Mouse (Mus musculus) left cerebral cortex, postnatal 10 days (tissue): ENCODE results near the gene Camsap2. TPM values are rescaled to one million over a fixed set of nuclear protein-coding genes. Genes with fewer than 3 reads are reported as not detected.
A peak's percentile ranks its signal among the peaks of the same experiment; 100 is the strongest.

Experiments
- DNase-seq, 2 experiments: peaks; one replicate each; pipeline ENCODE4 v3.0.0; 2021 to 2022; ENCODE audit warnings: low spot score in 2 of 2, mixed read lengths in 1 of 2; ENCODE audit errors: extremely low spot score in 1 of 2
- intact Hi-C: fragments of 180-260 bp; cut with DNase I; formaldehyde crosslinking; loops from one replicate; pipeline ENCODE4 v1.15.1; 2025
- total RNA-seq, 2 experiments: library from RNA; stranded (reverse); gene quantifications; 2 replicates each; pipeline ENCODE4 v1.2.3; 2021

Camsap2 gene
- total RNA-seq, 2 experiments from 2014 or later, result 153 to 155 TPM

DNA sequence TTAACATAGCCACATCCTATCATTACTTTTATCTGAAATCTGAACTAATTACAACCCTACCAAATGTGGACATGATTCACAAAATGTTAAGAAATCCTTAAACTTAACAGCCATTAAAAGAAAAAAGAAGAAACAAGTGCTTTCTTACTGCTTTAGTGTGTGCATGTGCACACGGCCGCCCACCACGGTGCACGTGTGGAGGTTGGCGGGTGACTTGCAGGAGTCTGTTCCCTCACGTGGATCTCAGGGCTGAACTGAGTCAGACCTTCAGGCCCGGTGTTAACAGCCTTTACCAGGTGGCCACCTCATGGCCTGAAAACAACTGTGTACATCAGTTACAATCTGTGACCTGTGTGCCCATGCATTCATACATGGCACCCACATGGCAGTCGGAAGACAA is 68.5 kb downstream of the Camsap2 start:
- intact Hi-C loops, result no loop called here
- no peak for DNase-seq

DNA sequence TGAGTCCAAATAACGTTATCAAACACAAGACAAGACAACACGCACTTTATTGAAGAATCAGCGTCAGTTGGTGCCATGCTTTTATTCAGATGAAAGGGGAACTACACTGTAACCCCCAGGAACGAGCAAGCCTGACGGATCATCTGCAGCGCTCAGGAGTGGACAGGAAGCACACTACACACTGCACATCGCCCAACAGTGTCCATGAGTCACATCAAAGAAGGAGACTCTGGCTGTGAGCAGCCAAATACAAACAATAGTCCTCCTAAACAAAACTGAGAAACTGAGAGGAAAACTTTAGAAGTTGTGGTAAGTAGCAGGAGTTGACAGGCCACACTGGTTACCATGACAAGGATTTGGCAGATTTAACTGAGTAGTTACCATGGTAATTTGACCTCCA is 77.7 kb downstream of the Camsap2 start:
- no peak for DNase-seq
- intact Hi-C loops, result no loop called here

DNA sequence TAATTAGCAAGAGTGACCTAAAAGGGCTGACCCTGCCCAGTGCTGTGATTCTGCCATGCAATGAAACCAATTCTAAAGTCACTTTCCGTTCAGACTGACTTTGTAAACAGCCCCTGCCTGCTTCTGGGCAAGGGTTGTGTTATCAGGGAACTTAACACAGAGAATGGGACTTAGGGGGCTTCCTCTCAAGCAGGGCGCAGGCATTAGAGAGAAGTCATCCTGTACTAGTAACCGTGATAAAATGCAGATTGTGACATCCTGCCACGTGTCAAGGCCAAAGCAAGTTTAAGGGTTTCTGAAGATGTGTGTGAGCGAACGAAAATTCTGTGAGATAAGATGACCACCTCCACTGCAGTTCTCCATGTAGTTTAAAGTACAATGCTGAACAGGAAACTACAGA is 79.8 kb downstream of the Camsap2 start:
- intact Hi-C loops, result no loop called here
- no peak for DNase-seq

DNA sequence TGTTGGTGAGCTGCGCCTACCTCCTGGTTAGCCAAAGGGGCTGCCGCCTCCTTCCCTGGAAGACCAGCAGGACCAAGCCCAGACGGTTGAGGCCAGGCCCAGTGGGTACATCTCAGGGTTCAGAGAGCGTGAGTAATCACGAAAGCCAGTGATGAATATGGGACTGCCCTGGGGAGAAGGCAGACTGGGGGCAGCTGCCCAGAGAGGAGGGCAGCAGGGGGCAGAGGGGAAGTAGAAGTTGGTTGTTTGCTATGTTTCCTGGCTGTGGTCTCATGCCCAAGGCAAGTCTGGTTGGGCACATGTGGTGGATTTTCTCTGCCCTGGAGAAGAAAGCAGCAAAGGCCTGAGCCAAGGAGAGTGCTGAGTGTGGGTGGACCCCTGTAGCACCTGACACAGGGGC is 82.5 kb downstream of the Camsap2 start:
- no peak for DNase-seq
- intact Hi-C loops, result no loop called here

DNA sequence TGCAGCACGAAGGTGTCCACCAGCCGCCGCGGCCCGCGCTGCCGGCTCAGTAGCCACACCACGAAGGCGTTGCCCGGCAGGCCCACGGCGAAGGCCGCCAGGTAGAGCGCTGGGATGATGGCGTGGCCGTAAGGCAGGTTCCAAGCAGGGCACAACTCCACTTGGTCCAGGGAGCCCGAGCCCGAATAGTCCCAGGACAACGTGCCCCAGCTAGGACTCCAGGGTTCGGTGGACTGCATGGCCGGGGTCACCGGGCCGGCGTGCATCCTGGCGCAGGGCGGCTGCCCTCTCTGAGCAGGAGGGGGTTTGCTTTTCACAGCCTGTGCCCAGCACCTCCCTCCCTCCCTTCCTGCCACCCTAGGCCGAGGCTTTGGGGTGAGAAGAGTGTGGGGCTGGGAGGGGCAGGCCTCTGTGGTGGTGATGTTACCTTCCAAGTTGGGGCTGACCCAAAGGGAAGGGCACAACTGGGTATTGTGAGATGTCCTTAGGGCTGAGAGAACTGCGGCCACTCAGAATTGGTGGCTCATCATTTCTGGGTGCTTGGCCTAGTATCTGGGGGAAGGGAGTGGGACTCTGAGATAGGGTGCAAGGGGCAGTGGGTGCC is 85.2 kb downstream of the Camsap2 start, which contains the start of gene Gpr25:
Gene Gpr25 (minus strand): TSS at position 239 of the 604 bp plus-strand sequence.
- intact Hi-C loops, result no loop called here
- no peak for DNase-seq

DNA sequence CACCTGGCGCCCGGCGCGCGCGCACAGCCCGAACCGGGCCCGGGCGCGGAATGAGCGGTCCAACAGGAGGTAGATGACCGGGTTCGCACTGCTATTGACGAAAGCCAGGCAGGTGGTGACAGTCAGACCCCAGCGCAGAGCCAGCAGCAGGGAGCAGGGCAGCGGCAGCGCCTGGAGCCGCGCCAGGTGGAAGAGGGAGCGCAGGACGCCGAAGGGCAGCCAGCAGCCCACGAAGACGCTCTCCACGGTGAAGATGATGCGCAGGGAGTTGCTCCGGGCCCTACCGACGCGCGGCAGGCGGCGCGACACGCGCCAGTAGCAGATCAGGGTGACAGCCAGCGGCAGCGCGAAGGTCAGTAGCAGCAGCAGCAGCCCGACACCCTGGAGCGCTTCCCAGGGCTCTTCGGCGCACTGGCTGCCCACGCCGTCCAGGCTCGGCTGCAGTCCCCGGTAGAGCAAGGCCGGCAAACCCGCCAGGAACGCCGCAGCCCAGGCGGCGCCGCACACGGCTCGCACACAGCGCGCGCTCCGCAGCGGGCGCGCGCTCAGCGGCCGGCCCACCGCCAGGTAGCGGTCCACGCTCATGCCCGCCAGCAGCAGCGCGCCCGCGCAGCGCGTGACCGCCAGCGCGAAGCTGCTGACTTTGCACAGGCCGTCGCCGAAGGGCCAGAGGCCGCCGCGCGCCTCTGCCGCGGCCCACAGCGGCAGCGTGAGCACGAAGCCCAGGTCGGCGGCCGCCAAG is 85.8 kb downstream of the Camsap2 start:
- DNase-seq, result peak; percentile 21 to 77
- intact Hi-C loops, result loop anchor here (5.0 kb wide), 1 partner anchor 83 kb away; no protein-coding TSS in a partner anchor

DNA sequence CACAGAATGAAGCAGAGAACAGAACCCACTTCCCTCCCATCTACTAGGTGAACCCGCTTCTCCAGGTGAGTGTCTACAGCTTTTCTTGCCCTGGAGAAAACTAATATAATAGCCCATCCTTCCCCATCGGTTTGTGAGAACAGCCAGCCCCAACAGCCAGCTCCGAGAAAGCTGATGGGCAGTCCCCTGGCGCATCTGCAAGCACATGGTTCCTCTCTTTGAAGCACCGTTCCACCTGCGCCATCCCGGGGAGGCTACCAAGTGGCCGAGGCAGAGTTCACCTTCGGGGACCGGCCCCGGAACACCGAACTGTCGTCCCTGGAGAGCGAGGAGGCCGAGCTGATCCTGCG is 86.4 kb downstream of the Camsap2 start:
- intact Hi-C loops, result loop anchor here (5.0 kb wide), 1 partner anchor 82 kb away; no protein-coding TSS in a partner anchor

DNA sequence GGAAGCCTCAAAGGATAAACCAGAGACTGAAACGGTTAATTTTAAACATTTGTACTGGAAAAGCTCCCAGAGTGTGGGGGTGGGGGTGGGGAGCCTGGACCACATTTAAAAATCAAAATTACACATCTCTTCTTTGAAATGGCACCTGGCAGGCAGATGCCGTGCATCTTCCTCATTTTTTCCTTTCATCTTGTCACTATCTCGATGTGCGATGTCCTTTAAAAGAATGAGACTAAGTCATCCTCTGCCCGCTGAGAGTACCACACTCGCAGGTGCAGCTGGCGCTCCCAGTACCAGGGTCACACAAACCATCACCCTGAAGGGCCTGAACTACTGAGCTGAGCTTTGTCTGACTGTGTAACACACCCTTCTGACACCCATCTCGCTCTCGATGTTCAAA is 87.4 kb downstream of the Camsap2 start:
- intact Hi-C loops, result loop anchor here (5.0 kb wide), 1 partner anchor 81 kb away; no protein-coding TSS in a partner anchor
- no peak for DNase-seq

More for the DNA sequence above, 86.4 kb downstream of the Camsap2 start:
- no peak for DNase-seq

DNA sequence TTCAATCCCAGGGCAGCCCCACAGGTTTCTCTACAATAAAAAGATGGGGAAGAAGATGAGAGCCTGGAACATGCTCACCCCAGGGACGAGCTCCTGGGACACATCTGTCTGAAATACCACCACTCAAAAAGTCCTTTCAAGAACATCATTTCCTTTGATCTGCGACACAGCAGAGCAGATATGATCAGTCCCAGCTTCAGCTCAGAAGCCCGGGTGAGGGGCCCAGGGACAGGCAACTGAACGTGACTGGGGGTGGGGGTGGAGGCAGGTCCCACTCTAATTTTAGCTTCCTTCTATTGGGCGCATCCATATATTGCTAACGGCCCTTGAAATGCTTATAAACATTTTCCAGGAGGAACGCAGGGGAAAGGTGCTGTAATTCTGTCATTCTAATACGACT is 90.2 kb downstream of the Camsap2 start:
- intact Hi-C loops, result loop anchor here (5.0 kb wide), 1 partner anchor 78 kb away; no protein-coding TSS in a partner anchor
- no peak for DNase-seq

DNA sequence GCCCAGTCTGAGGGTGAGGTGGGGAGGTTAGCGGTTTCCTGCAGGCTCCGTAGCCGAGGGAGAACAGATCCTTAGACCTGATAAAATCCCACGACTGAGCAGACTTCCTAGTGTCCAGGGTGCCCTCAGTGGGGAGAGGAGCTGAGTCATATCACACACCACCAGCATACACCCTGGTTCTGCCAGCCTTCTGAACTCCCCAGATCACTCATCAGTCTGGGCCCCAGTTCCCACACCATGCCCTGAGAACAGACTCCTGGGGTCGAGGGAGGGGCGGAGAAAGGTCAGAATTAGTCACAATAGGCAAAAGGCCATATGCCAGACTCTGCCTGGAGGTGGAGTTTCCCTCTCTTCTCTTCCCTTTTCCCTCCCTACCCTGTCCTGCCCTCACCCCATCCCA is 90.7 kb downstream of the Camsap2 start:
- intact Hi-C loops, result loop anchor here (5.0 kb wide), 1 partner anchor 78 kb away; no protein-coding TSS in a partner anchor
- DNase-seq, result no peak

DNA sequence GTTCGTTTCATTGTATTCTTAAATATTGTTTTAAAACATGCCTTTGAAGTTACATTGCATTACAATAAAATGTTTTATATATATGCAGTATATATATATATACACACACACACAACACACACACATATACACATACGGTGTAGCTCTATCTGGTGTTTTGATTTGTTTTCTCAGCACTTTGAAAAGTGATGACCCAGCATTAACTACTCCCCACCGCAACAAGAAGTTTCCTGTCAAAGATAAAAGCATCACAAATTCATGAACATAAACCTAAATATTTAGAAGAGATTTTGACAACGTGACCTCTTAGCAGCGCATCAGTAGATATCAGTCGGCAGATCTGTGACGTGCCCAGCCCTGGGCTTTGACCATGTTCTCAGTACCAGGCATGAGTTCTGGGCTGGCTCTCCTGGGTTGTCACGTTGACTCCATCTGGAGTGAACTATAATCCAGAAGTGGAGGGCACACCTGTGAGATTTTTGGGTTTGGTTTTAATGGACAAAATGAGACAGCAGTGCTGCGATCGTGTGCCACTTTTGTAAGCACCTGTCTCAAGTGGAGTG is 91.3 kb downstream of the Camsap2 start:
- DNase-seq, result no peak
- intact Hi-C loops, result loop anchor here (5.0 kb wide), 1 partner anchor 77 kb away; no protein-coding TSS in a partner anchor

DNA sequence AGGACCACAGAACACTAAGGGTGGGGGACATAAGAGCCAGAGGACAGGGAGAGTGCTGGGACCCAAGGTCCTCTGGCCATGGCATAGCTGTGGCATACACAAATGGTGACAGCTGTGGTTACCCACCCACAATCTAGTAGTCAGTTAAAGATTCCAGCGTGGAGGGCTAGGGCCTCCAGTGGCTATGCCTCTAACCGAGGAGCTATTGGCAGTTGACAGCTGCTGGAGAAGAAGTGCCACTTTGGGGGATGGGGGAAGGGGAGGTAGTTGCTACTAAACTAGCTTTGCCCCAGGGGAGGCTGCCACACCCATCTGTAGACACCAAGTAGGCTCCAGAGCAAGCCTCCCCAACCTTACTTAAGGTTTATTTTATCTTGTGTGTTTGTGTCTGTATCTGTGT is 92.4 kb downstream of the Camsap2 start:
- intact Hi-C loops, result no loop called here
- no peak for DNase-seq

DNA sequence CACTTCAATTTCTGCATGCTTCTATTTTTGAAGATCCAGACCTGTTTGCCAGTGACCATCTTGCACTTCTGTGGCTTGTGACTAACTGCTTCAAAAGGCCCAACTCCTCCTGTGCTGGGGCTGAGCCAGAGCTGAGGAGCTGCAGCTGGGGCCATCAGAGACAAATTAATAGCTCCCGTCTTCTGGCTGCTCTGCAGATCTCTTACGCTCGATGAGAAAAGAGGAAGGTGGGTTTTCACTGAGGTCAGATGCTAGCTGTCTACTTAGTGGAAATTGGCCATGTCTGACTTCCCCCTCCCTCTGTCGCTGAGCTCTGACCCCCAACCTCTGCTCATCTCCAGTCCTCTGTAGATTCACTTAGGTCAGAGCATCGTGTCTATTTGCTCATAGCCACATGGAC is 96.2 kb downstream of the Camsap2 start:
- DNase-seq, result no peak
- intact Hi-C loops, result loop anchor here (10.0 kb wide), 1 partner anchor 205 kb away; no protein-coding TSS in a partner anchor

DNA sequence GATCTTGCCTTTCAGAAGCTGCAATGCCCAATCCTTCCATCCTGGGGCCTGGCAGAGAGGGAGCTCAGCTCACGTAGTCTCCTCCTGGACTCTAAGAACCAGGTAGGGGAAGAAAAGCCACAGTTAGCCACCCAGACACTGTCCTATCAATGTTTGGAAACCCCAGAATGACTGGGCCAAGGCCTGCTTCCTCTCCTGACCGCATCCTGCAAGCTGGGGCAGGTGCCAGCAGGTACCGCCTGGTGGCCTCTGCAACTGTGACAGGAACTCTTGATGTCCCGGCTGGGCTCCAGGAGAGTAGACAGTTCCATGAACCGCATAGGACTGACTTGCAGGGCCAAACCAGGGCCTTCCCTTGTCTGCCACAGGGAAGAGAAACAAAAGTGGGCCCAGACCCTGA is 98.5 kb downstream of the Camsap2 start:
- DNase-seq, result no peak
- intact Hi-C loops, result loop anchor here (10.0 kb wide), 1 partner anchor 203 kb away; no protein-coding TSS in a partner anchor

DNA sequence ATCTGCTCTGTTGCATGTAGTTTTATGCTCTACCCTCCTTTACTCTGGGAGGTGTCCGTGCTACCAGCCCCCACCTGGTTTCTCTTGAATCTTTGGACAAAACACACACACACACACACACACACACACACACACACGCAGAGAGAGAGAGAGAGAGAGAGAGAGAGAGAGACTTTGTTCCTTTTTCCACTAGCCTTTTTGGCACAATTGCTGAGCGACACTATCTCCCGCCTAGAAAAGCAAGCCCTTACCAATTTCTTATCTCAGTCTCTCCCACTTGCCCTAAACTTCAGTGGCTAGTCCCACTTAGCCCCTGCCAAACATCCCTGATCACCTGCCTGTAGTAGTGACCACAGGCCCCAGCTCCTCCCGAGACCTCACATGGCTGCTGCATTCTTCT is 101.4 kb downstream of the Camsap2 start:
- DNase-seq, result no peak
- intact Hi-C loops, result loop anchor here (10.0 kb wide), 1 partner anchor 200 kb away; no protein-coding TSS in a partner anchor

DNA sequence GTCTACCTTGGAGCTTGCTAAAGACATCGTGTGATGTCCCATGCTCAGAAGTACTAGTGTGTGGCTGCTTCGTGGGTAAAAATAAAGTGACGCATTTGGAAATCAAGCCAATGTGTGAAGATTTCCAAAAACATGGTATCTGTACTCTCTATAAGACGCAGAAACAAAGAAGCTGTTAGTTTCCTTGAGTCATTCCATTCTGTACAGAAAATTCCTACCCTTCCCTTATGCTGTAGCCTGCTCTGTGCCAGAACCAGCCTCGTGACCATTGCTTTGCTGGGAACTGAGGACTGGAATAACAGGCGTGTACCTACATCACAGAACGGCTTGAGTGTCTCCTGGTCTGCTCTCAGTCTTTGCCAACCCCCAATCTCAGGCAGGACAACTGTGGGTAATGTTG is 104.1 kb downstream of the Camsap2 start:
- intact Hi-C loops, result loop anchor here (10.0 kb wide), 1 partner anchor 197 kb away; no protein-coding TSS in a partner anchor
- no peak for DNase-seq

DNA sequence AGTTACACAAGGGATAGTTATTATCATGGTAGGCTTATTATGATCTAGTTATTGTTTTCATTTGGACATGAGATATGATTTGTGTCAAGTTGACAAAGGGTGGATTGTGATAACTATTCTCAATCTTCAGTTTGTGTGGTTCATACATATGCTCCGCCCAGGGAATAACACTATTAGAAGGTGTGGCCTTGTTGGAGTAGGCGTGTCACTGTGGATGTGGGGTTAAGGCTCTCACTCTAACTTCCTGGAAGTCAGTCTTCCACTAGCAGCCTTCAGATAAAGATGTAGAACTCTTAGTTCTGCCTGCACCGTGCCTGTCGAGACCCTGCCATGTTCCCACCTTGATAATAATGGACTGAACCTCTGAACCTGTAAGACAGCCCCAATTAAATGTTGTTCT is 107.4 kb downstream of the Camsap2 start:
- intact Hi-C loops, result no loop called here
- DNase-seq, result no peak

DNA sequence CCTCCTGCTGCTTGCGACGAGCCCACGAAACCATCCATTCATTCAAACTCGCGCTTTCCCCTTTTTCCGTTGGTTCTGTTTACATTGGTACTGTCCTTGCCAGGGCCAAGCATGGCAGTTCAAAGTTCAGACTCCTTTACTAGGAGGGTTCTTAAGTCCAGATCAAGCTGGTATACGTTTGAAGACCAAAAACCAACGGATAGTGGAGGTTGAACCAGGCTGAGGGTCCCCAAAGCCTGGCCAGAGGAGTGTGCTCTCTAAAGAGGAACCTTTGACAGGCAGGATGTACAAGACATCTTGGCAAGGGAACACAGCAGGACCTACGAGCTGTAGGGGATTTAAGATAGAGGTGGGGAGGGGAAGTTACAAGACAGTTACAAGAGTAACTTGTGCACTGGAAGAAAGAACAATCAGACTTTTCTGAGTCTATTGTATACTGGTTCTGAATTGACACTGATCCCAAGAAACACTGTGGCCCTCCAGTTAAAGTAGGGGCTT is 111.3 kb downstream of the Camsap2 start:
- no peak for DNase-seq
- intact Hi-C loops, result no loop called here

DNA sequence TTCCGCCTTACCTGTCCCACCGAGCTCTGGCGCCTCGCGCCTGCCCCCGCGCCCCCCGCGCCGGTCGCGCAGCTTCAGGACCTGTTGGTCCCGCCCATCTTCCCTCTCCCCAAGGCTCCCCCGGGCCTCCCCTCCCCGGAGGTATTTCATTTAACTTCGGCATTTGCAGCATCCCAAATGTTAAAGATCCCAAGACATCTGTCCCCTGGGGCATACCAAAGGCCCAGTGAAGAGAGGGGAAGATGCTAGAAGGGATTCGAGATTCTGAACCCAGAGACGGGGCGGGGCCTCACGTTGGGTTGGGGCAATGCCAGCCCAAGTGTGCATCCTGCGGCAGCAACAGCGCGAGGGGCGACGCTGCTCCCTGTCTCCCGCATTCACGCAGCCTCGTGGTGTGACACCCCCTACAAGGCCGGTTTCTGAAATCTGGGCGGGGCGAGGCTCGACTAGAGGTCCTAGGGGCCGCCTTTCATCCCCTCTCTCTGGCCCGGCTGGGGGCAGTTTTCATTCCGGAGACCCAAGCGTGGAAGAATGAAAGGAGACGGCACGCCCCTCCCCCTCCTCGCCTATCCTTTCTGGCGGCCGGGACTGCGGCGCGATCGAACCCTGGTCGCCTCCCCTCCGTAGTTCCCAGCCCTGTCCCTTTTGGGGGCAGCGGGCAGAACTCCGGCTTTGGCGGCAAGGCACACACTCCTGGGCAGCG is 111.9 kb downstream of the Camsap2 start, which contains the start of gene Inava:
Gene Inava (minus strand): TSS at position 373 of the 703 bp plus-strand sequence.
- intact Hi-C loops, result no loop called here
- peak in 1 of 2 experiments; percentile 72 for DNase-seq
